13 mouse cellular contexts compared by ENCODE assay signal in the genomic region with DNA sequence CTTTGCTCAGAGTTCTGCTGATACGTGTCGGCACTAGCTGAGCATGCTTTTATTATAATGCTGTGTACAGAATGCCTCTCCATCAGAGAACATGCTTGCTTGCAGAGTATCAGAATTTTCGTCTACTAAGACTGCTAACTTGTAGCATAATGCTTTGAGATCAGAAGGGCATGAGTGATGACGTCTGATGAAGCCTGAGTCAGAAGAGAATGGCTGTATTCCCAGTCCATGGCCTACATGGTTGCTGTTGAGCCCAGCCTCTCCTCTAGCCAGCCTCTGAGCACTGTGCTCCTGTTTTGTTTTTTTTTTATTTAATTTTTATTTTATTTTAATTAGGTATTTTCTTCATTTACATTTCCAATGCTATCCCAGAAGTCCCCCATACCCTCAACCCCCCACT. TPM values are rescaled to one million over a fixed set of nuclear protein-coding genes. Genes with fewer than 3 reads are reported as not detected.
DNase-seq lines count a peak whose midpoint lies in the region.
"Had no signal": no experiment of that assay in that cellular context is flagged by ENCODE, and none has a peak within 500 bp of the region (broad histone marks: within the 10 kb centered on the region; RNA-seq: fewer than 3 reads in every experiment).

No protein-coding gene starts in this region.

- DNase-seq in adrenal gland, postnatal 36 days = peak; percentile 12 to 29
- DNase-seq in adrenal gland, postnatal 4 days (ENCODE audit: low spot score in 2 of 2) = no peak
- peak; percentile 13 for DNase-seq in lung, postnatal 10 days
- DNase-seq in lung, adult 18-20 months = no peak
- DNase-seq in adipocyte (ENCODE audit: low spot score) = peak; percentile 68
- peak; percentile 69 for DNase-seq in fibroblast of lung, adult 2 months (ENCODE audit: low read depth)
- DNase-seq in left cerebral cortex, adult 9 months (ENCODE audit: low spot score in 2 of 2) = no peak
- DNase-seq: B cell, adult 2 months; cerebellum, adult 2 months; cerebellum, postnatal 10 days; gastrocnemius, postnatal 10 days; heart, adult 2 months; kidney, adult 8-10 months had no signal

RNA-seq across cellular contexts. Expression of gene Sestd1, which starts 43.5 kb away (rescaled TPM):
- 10 to 100 TPM; 13.0 to 20.6 TPM for total RNA-seq in adrenal gland, postnatal 36 days (2021)
- 10 to 100 TPM; 21.6 to 29.8 TPM for total RNA-seq in adrenal gland, postnatal 4 days (2021)

Comparison
In these comparisons a context has a peak if more than half of its experiments do, and no peak if none do; other contexts are left out.
1. DNase-seq: peak in adrenal gland, postnatal 36 days (2 of 2), lung, postnatal 10 days (single experiment), adipocyte (single experiment) and fibroblast of lung, adult 2 months (single experiment); none in adrenal gland, postnatal 4 days (0 of 2), lung, adult 18-20 months (0 of 2) and left cerebral cortex, adult 9 months (0 of 2).